10 mouse cellular contexts compared by ENCODE assay signal in genomic region chr4:59273342-59273741, GRCm38 (mm10).
DNase-seq lines count a peak whose midpoint lies in the region; ATAC-seq and TF ChIP-seq lines count a peak whose summit lies in the region.
"Had no signal": no experiment of that assay in that cellular context is flagged by ENCODE, and none has a peak within 500 bp of the region (broad histone marks: within the 10 kb centered on the region; RNA-seq: fewer than 3 reads in every experiment).

No protein-coding gene starts in this region.

- H3K9ac ChIP-seq in forebrain, embryonic 13.5 days, result no peak overlapping the region
- no peak overlapping the region for H3K9ac ChIP-seq in embryonic facial prominence, embryonic 11.5 days (replicated peaks; ENCODE audit: low read length)

- no peaks in the 10 kb centered on the region for H3K27me3 ChIP-seq in forebrain, embryonic 13.5 days
- H3K27me3 ChIP-seq in forebrain, embryonic 10.5 days (ENCODE audit: poor library complexity, severe bottlenecking), result no peaks in the 10 kb centered on the region
- no peaks in the 10 kb centered on the region for H3K27me3 ChIP-seq in embryonic facial prominence, embryonic 11.5 days (ENCODE audit: control insufficient read depth, insufficient read depth, low read length)
- H3K27me3 ChIP-seq in thymus, adult 2 months (ENCODE audit: control insufficient read depth, insufficient read depth, low read length), result no peaks in the 10 kb centered on the region
- H3K27me3 ChIP-seq: megakaryocyte, embryonic 14.5 days had no signal

- H3K4me3 ChIP-seq in forebrain, embryonic 13.5 days, result no peak overlapping the region
- no peak overlapping the region for H3K4me3 ChIP-seq in forebrain, embryonic 10.5 days
- no peak overlapping the region for H3K4me3 ChIP-seq in embryonic facial prominence, embryonic 11.5 days (ENCODE audit: low read depth, low read length)
- no peak overlapping the region for H3K4me3 ChIP-seq in thymus, adult 2 months (ENCODE audit: control insufficient read depth, insufficient read depth, low read length)
- H3K4me3 ChIP-seq: megakaryocyte, embryonic 14.5 days had no signal

- H3K4me2 ChIP-seq in forebrain, embryonic 13.5 days, result no peak overlapping the region
- H3K4me2 ChIP-seq in embryonic facial prominence, embryonic 11.5 days (ENCODE audit: low read depth, low read length), result no peak overlapping the region
- H3K4me2 ChIP-seq: liver, embryonic 11.5 days had no signal

- H3K9me3 ChIP-seq in forebrain, embryonic 13.5 days (replicated peaks), result peaks cover 10% of the 10 kb centered on the region
- H3K9me3 ChIP-seq in forebrain, embryonic 10.5 days, result peaks cover 14% of the 10 kb centered on the region
- H3K9me3 ChIP-seq in embryonic facial prominence, embryonic 11.5 days (replicated peaks; ENCODE audit: control insufficient read depth, low read length), result no peaks in the 10 kb centered on the region; the same call in 1 of the 2 replicates

- no peak for DNase-seq in forebrain, embryonic 10.5 days (ENCODE audit: extremely low spot score, low spot score)
- peak; percentile 70 for DNase-seq in ES-CJ7 (ENCODE audit: low read depth, low spot score)
- peak; percentile 72 for DNase-seq in embryonic facial prominence, embryonic 11.5 days (ENCODE audit: low spot score)
- peak; percentile 58 for DNase-seq in kidney, postnatal 14 days
- no peak for DNase-seq in thymus, adult 2 months
- DNase-seq in heart, adult 11 months, result no peak
- no peak for DNase-seq in thymus, adult 18-20 months

- no peaks in the 10 kb centered on the region for H3K36me3 ChIP-seq in forebrain, embryonic 13.5 days (ENCODE audit: poor library complexity, severe bottlenecking)
- H3K36me3 ChIP-seq in forebrain, embryonic 10.5 days (replicated peaks), result no peaks in the 10 kb centered on the region
- no peaks in the 10 kb centered on the region for H3K36me3 ChIP-seq in embryonic facial prominence, embryonic 11.5 days (replicated peaks; ENCODE audit: control insufficient read depth, insufficient read depth, low read depth, low read length)
- H3K36me3 ChIP-seq in thymus, adult 2 months (ENCODE audit: control insufficient read depth, insufficient read depth, low read length), result no peaks in the 10 kb centered on the region

- TF ChIP-seq CTCF in thymus, adult 2 months (IDR thresholded peaks at IDR 0.05; ENCODE audit: borderline replicate concordance, control insufficient read depth, extremely low read depth, insufficient read depth, low read length, poor library complexity), result no peak

- peak; percentile 91 for ATAC-seq in forebrain, embryonic 13.5 days
- ATAC-seq in embryonic facial prominence, embryonic 11.5 days (replicated peaks; ENCODE audit: insufficient number of reproducible peaks, low FRiP score, low TSS enrichment, low read depth), result no peak

- H3K27ac ChIP-seq in forebrain, embryonic 13.5 days, result no peak overlapping the region
- H3K27ac ChIP-seq in forebrain, embryonic 10.5 days, result no peak overlapping the region
- no peak overlapping the region for H3K27ac ChIP-seq in embryonic facial prominence, embryonic 11.5 days (replicated peaks; ENCODE audit: low read depth, low read length)
- no peak overlapping the region for H3K27ac ChIP-seq in thymus, adult 2 months (ENCODE audit: control insufficient read depth, insufficient read depth, low read length)

- peaks cover 5% of the 10 kb centered on the region; the same call in 1 of the 2 replicates for H3K4me1 ChIP-seq in forebrain, embryonic 13.5 days
- no peaks in the 10 kb centered on the region for H3K4me1 ChIP-seq in forebrain, embryonic 10.5 days
- no peaks in the 10 kb centered on the region for H3K4me1 ChIP-seq in embryonic facial prominence, embryonic 11.5 days (ENCODE audit: control insufficient read depth, insufficient read depth, low read length)
- peaks cover 21% of the 10 kb centered on the region for H3K4me1 ChIP-seq in thymus, adult 2 months (replicated peaks; ENCODE audit: control insufficient read depth, insufficient read depth, low read length)

- TF ChIP-seq POLR2A in thymus, adult 2 months (IDR thresholded peaks at IDR 0.05; ENCODE audit: control insufficient read depth, extremely low read depth, insufficient read depth, low read length, poor library complexity), result no peak

- 25% methylated on average over 1 of the region's 1 CpGs for WGBS in forebrain, embryonic 13.5 days
- 41% methylated on average over 1 of the region's 1 CpGs for WGBS in forebrain, embryonic 10.5 days
- WGBS in embryonic facial prominence, embryonic 11.5 days, result 6% methylated on average over 1 of the region's 1 CpGs
- 21% methylated on average over 1 of the region's 1 CpGs for WGBS in thymus, adult 2 months

Comparison
In these comparisons a context has a peak if more than half of its experiments do, and no peak if none do; other contexts are left out.
1. DNase-seq: peak in ES-CJ7 (single experiment), embryonic facial prominence, embryonic 11.5 days (single experiment) and kidney, postnatal 14 days (single experiment); none in forebrain, embryonic 10.5 days (single experiment), thymus, adult 2 months (single experiment), heart, adult 11 months (single experiment) and thymus, adult 18-20 months (0 of 2).